Mouse (Mus musculus) left cerebral cortex, postnatal 36 days (tissue): ENCODE measurements around the gene Safb2. TPM values are rescaled to one million over a fixed set of nuclear protein-coding genes. Genes with fewer than 3 reads are reported as not detected.
A peak's percentile ranks its signal among the peaks of the same experiment; 100 is the strongest.

Experiments
- DNase-seq, 2 experiments: peaks; one replicate each; pipeline ENCODE4 v3.0.0; 2021 to 2022; ENCODE audit warnings: low spot score in 2 of 2, mixed read lengths in 1 of 2
- intact Hi-C: fragments of 180-260 bp; cut with DNase I; formaldehyde crosslinking; loops from one replicate; pipeline ENCODE4 v1.15.1; 2025
- total RNA-seq, 2 experiments: library from RNA; stranded (reverse); gene quantifications; 2 replicates each; pipeline ENCODE4 v1.2.3; 2021

The Safb2 gene
- total RNA-seq, 2 experiments from 2014 or later = 73.4 to 145 TPM

DNA sequence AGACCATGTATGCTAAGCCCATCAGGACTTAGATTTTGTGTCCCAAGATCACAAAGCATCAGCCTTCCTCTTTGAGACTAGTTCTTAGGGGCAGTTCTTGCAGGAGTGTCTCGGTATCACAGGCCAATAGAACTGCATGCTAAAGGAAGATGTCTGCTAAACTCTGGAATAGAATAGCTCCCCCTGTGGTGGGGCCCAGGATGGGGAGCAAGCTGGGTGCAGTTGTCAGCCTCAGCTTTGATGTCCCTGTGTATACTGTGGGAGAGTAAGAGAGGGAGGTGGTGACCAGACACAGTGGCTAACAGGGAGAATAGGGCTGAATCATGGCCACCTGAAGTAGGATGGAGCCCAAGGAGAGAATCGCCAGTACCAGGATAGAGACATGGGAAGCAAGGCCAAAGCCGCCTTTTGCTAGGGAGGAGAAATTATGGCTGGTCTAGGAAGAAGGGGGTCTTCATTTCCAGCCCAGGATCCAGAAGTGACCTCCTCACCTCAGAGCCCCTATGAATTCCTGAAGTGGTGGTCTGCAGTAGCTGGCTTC is 40.6 kb downstream of the Safb2 start:
- no peak for DNase-seq
- intact Hi-C loops = loop anchor here (5.0 kb wide), 1 partner anchor 36 kb away; no protein-coding TSS in a partner anchor

DNA sequence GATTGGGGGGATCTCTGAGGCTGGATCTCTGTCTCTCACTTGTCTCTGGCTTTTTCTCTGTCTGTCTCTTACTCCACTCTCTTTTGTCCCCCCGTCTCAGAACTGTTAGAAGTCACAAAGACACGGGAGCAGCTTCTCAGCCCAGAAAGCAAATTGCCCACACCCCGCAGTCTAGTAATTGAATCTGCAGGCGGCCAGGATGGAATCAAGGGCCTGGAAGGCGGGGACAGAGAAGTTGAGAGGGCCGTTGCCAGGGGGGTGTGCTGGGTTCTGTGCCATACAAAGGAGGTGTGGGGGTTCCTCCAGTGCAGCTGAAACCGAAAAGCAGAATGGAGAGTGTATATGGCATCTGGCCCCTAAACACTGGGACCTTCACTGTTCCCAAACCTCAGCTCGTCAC is 41.6 kb downstream of the Safb2 start:
- intact Hi-C loops = loop anchor here (5.0 kb wide), 1 partner anchor 35 kb away; no protein-coding TSS in a partner anchor
- DNase-seq = no peak

DNA sequence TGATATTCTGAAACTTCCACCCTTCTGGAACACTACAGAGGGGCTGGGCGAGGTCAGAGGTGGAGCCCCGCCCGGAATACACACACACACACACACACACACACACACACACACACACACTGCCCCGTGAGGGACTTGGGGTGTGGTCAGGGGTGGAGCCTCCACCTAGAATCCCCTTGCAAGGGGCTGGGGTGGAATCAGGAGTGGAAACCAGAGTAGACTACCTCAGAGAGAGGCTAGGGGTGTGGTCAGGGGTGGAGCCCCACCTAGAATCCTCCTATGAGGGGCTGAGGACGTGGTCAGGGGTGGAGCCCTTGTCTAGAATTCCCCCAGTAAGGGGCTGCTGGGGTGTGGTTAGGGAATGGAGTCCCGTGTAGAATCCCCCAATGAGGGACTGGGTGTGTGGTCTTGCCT is 43.8 kb downstream of the Safb2 start:
- no peak for DNase-seq
- intact Hi-C loops = loop anchor here (5.0 kb wide), 1 partner anchor 33 kb away; no protein-coding TSS in a partner anchor

DNA sequence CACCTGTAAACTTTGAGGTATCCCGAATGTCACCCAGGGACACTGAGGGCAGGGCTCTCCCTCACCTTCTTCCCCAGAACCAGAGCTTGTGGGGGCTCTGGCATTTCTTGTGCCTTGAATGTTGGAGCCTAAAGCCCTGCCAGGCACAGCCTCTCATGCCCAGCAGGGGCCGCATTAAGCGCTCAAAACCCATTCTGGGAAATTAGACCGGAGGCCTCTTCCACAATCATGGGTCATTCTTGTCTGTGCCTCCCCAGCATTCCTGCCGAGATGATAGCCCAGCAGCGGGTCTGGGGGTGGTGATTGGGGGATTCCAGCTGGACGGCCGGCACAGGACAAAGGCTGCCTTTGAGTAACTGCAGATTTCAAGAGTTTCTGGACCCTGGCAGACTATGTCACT is 46.5 kb downstream of the Safb2 start:
- DNase-seq = no peak
- intact Hi-C loops = no loop called here

DNA sequence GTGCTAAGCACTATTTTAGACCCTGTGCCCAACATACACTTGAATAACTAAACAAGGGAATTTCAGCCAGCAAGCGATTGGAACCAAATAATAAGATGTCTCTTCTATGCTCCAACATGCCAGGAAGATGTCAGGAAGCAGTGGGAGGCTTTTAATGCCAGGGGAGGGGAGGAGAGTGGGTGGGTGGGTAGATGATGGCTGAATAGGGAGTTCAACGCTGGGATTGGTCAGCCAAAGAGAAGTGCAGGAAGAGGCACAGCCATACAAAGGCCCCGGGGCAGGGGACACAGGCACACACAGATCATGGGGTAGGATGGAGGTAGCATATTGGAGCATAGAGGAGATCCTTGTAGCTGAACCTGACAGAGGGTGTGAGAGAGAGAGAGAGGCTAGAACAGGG is 47.5 kb downstream of the Safb2 start:
- intact Hi-C loops = no loop called here

DNA sequence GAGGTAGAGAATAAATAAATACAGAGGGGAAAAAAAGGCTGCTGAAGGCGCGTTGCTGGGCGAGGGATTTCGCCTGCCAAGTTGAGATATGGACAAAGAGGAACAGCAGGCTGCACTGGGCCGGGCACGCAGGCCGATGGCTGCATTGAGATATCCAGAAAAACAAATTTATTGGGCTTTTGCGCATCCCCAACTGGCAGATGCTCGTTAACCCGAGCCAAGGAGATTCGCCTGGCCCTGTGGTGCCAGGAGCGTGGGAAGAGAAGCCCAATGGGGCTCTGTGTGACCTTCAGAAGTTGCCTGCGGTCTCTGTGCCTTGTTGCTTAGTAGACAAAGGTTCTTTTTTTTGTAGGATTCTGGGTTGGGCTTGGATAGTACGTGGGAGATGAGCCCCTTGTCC is 48.2 kb downstream of the Safb2 start:
- no peak for DNase-seq
- intact Hi-C loops = no loop called here

More for the DNA sequence above, 47.5 kb downstream of the Safb2 start:
- no peak for DNase-seq

DNA sequence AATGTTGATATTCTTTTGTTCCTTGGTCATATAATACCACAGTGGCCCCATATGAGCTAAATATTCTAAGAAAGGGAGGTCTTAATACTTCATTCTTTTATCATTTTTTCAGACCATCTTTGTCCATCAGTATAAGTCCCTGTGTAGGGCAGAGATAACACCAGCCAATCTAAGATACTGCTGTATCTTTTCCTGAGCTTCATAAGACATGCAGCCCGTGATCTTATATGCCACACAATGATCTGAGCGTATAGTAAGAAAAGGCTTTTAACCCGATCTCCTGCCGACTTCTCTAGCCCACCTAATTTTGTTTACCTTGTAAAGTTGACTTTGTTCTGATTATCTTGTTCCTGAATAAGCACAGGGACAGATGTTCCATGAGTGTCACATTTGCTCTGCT is 59.4 kb downstream of the Safb2 start:
- intact Hi-C loops = no loop called here
- DNase-seq = no peak

DNA sequence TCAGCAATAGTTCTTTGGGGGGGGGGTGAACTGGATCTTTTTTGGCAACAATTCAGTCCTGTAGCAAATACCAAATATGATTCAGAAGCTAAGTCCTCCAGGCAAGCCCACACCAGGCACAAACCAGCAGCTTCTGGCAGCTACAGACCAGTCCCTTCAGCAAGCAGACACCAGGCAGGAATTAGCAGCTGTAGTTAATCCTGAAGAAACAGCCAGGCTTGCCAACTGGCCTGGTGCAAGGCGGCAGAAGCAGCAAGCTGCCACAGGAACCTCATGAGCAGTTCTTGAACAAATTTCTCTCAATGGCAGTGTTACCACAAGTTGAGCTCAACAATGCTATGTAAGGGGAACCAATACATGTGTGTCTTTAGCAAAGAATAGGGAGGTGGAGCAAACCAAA is 61.6 kb downstream of the Safb2 start:
- intact Hi-C loops = no loop called here
- no peak for DNase-seq

DNA sequence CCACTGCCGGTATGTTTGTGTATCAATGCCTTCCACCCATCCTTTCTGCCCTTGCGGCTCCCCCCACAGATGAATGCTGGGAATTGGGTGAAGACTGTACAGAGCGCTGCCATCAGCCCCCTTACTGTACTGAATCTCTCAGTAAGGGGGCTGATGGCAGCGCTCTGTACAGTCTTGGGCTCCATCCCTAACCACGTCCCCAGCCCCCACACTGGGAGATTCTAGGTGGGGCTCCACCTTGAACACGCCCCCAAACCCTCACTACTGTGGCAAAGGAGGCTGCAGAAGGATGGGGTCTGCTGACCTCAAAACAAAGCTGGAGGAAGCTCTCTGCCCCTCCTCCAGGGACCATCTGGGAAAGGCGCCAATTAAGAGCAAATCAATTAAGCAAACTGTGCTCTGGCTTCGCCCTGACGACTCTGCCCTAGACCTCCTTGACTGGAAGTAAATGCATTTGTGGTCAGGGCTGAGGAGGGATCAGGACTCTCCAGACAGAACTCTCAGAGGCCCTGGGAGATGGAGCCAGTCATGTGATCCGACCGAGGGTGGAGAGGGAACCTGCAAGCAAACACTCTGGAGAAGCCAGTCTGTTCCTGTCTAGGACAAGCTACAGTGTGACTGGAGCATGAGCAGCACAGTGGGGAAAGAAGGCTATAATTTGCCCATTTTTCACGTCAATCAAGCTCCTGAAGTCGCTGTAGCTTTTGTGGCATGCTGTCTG is 68.5 kb downstream of the Safb2 start:
- peak in 1 of 2 experiments; percentile 3 for DNase-seq
- intact Hi-C loops = loop anchor here (2.0 kb wide), 1 partner anchor 17 kb away; no protein-coding TSS in a partner anchor

DNA sequence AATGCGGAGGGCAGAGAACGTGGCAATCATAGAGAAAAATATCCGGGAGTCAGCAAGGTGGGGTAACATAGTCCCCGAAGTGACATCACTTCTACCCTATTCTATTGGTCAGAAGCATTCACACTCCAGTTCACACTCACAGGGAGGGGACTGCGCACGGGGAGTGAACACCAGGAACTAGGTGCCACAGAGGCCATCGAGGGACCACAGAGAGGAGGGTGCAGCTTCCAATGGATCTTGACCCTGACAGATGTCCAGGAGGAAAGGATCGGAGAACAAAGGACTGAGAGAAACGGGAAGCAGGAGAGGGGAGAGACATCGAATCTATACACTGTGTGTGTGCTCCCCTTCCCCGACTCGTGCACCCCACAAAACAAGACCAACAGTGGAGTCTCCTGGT is 69.5 kb downstream of the Safb2 start:
- intact Hi-C loops = no loop called here
- no peak for DNase-seq

DNA sequence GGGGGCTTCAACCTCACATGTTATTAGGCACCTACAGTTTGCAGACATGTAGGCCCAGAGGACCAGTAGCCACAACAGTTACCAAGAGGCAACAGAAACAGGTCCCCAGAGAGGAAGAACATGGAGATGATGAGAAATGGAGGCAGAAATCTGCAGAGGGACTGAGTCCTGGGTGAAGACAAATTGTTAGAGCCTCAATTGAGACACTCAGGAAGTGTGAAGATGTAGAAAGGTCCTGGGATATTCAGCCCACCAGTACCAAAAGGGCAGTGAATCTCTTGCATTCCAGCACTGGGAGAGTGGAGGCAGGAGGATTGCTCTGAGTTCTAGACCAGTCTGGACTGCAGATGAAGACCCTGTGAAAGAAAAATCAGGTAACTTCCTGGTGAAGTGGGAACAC is 70.1 kb downstream of the Safb2 start:
- peak in 1 of 2 experiments; percentile 2 for DNase-seq
- intact Hi-C loops = no loop called here

DNA sequence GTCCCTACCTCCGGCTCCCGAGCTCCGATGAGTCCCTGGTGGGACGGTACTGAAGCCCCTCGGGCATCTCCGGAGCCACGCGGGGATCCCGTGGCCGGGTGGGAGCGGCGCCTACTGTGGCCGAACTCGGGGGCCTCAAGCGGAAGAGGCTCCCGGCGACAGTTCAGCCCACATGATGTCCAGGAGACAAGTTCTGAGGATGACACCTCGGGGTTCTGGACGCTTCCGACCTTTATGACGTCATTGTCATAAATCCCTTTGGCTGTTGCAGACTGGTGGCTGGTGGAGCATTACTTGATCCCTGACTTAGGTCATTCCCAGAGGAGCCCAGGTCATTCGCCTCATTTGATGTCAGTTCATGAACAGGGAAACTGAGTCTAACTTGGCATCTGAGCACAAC is 72.1 kb downstream of the Safb2 start, which contains the start of gene Znrf4:
Znrf4 (minus strand) TSS at position 122 of the 400 bp plus-strand sequence.
- peak in 1 of 2 experiments; percentile 3 for DNase-seq

DNA sequence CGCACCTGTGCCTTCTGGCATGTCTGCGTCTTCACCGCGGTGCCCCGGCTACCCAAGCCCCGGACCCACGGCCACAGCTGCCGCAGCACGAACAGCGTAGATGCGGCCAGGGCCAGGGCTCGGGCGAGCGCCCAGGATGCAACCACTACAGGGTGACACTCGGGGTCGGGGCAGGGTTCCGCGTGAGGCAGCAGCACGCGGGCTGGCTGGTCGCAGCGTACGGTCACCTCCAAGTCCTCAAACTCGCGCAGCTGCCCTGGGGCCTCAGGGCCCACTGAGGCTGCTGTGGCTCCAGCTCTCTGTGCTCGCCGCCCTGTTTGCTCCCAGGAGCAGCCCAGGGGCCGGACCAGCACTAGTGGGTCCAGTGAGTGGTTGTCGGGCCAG is 72.7 kb downstream of the Safb2 start:
- intact Hi-C loops = no loop called here
- DNase-seq = peak in 1 of 2 experiments; percentile 4

More for the DNA sequence above, 72.1 kb downstream of the Safb2 start, which contains the start of gene Znrf4:
- intact Hi-C loops = no loop called here

DNA sequence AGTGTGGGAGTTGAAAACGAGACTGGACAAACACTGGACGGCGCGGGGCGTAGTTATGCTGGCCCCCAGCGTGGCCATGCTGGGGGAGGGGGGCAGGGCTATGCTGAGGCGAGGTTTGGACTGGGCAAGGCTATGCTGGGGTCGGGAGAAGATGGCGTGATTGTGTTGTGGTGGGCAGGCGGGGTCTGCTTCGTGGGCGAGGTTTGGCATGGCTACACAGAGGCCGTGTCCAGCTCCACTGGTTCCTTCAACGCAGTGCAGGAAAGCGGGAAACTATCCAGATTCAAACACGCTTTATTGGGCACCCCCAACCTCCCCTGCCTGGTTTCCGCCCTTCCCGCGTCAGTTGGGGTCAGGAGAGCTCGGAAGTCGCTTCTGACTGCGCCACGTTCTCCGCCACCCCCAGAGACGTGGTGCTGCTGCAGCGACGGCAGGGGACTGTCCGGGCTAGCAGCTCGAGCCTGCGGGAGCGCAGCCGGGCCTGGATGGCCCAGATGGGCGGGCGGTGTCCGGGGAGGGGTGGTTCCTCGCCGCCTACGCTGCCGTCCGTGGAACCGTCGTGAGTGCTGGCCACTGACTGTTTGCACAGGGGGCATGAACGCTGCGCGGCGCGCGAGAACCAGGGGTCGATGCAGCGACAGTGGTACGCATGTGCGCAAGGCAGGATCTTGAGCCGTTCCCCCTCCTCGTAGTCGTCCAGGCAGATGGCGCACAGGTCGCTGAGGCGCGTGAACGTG is 73.2 kb downstream of the Safb2 start:
- DNase-seq = no peak
- intact Hi-C loops = no loop called here

Other genes starting within 250 kb of the Safb2 start
- gene Ptprs, start 108.1 kb downstream of the Safb2 start, total RNA-seq = 100 to 1,000 TPM; 576 to 675 TPM
- not detected for gene Znrf4, start 72.2 kb downstream of the Safb2 start, total RNA-seq
- gene Gm20219, start 30.2 kb downstream of the Safb2 start, total RNA-seq = 1 to 10 TPM; 1.3 to 3.5 TPM
- 100 to 1,000 TPM; 126 to 182 TPM for gene Safb, start 240 bp upstream of the Safb2 start, total RNA-seq
- 100 to 1,000 TPM; 120 to 139 TPM for gene 2410015M20Rik, start 25.2 kb upstream of the Safb2 start, total RNA-seq
- 100 to 1,000 TPM; 343 to 401 TPM for gene Rpl36, start 28.8 kb upstream of the Safb2 start, total RNA-seq
- 10 to 100 TPM; 62.7 to 64.1 TPM for gene Lonp1, start 42.3 kb upstream of the Safb2 start, total RNA-seq
- gene Catsperd, start 43.6 kb upstream of the Safb2 start, total RNA-seq = under 1 TPM; 0.57 to 0.91 TPM
- 10 to 100 TPM; 96.3 to 99.5 TPM for gene Ranbp3, start 88.7 kb upstream of the Safb2 start, total RNA-seq
- 100 to 1,000 TPM; 190 to 237 TPM for gene Ndufa11, start 133.2 kb upstream of the Safb2 start, total RNA-seq
- gene Vmac, start 133.4 kb upstream of the Safb2 start, total RNA-seq = 10 to 100 TPM; 13.7 to 14.9 TPM
- gene Nrtn, start 172.9 kb upstream of the Safb2 start, total RNA-seq = 1 to 10 TPM; 5.9 to 7.3 TPM
- 10 to 100 TPM; 57.6 to 75.6 TPM for gene Dus3l, start 180.2 kb upstream of the Safb2 start, total RNA-seq
- gene Prr22, start 185.7 kb upstream of the Safb2 start, total RNA-seq = 1 to 10 TPM; 1.2 to 1.3 TPM
- 1 to 10 TPM; 2.7 to 2.9 TPM for gene Rfx2, start 246.4 kb upstream of the Safb2 start, total RNA-seq